Mouse (Mus musculus) lung, embryonic 15.5 days (tissue): ENCODE measurements around the gene Rcn1. TPM values are rescaled to one million over a fixed set of nuclear protein-coding genes. Genes with fewer than 3 reads are reported as not detected.

Experiments
- ATAC-seq: fragments of 200-750 bp; cut with Nextera tagmentation; 2 replicates; pipeline ENCODE4 v1.8.0; 2017; ENCODE audit warnings: moderate number of reproducible peaks, borderline replicate concordance; ENCODE audit not compliant: low FRiP score, low TSS enrichment; ENCODE audit errors: extremely low read depth
- H3K27ac ChIP-seq: fragments of 300-500 bp; sonication (generic); 2 replicates; pipeline ENCODE4 v1.5.1; 2015; ENCODE audit warnings: moderate library complexity, mild to moderate bottlenecking, inconsistent platforms
- H3K27me3 ChIP-seq: fragments of 300-500 bp; sonication (generic); 2 replicates; pipeline ENCODE4 v1.6.1; 2015; ENCODE audit warnings: inconsistent platforms
- H3K36me3 ChIP-seq: fragments of 300-500 bp; sonication (generic); 2 replicates; pipeline ENCODE4 v1.6.1; 2015; ENCODE audit warnings: inconsistent platforms
- H3K4me1 ChIP-seq: fragments of 300-500 bp; sonication (generic); 2 replicates; pipeline ENCODE4 v1.6.1; 2015; ENCODE audit warnings: inconsistent platforms
- H3K4me2 ChIP-seq: fragments of 300-500 bp; sonication (generic); 2 replicates; pipeline ENCODE4 v1.6.1; 2015; ENCODE audit warnings: inconsistent platforms, mild to moderate bottlenecking, moderate library complexity
- H3K4me3 ChIP-seq: fragments of 300-500 bp; sonication (generic); 2 replicates; pipeline ENCODE4 v1.5.1; 2015; ENCODE audit warnings: mild to moderate bottlenecking, inconsistent platforms
- H3K9ac ChIP-seq: fragments of 300-500 bp; sonication (generic); 2 replicates; pipeline ENCODE4 v1.6.1; 2015; ENCODE audit warnings: inconsistent platforms
- H3K9me3 ChIP-seq: fragments of 300-500 bp; sonication (generic); 2 replicates; pipeline ENCODE4 v1.6.1; 2016; ENCODE audit warnings: inconsistent platforms
- WGBS: fragments of 180-500 bp; shearing (Covaris S2); methylation state at CpG from one replicate; pipeline ENCODE4 v1.1.7; 2015; 5-methylcytosine and 5-hydroxymethylcytosine counted together
- polyA plus RNA-seq: library from polyadenylated mRNA; unstranded; fragments of >200 nt; fragmentation: Nextera tagmentation; extraction: Ambion mirVana; gene quantifications from 2 replicates; pipeline ENCODE4 v1.2.1, GENCODE M21; 2015

Gene Rcn1
- polyA plus RNA-seq, 1 experiment from 2014 or later: 156 TPM

GRCm38 (mm10) chr2:105391414-105391784, 7.7 kb downstream of the Rcn1 start:
- Histone ChIP-seq H3K27me3 (no peaks in the 10 kb centered on the region), H3K4me2 (no peak overlapping the region), H3K9ac (no peak overlapping the region), H3K9me3 (no peaks in the 10 kb centered on the region), H3K4me3 (no peak overlapping the region), H3K4me1 (no peaks in the 10 kb centered on the region), H3K36me3 (peaks cover 64% of the 10 kb centered on the region), H3K27ac (no peak overlapping the region)
- 89% methylated on average over 4 of the region's 4 CpGs for WGBS
- ATAC-seq: no peak

- Histone ChIP-seq H3K36me3 (peaks cover 70% of the 10 kb centered on the region), H3K9me3 (no peaks in the 10 kb centered on the region), H3K4me3 (no peak overlapping the region), H3K27me3 (no peaks in the 10 kb centered on the region), H3K4me2 (no peak overlapping the region), H3K9ac (no peak overlapping the region), H3K4me1 (no peaks in the 10 kb centered on the region), H3K27ac (no peak overlapping the region)
- 72% methylated on average over 6 of the region's 6 CpGs for WGBS
- ATAC-seq: no peak
These were observed 8.3 kb downstream of the Rcn1 start for GRCm38 (mm10) chr2:105390653-105391413.

- Histone ChIP-seq H3K9me3 (no peaks in the 10 kb centered on the region), H3K9ac (no peak overlapping the region), H3K4me1 (no peaks in the 10 kb centered on the region), H3K36me3 (peaks cover 68% of the 10 kb centered on the region), H3K4me2 (no peak overlapping the region), H3K27me3 (no peaks in the 10 kb centered on the region), H3K4me3 (no peak overlapping the region), H3K27ac (no peak overlapping the region)
- no peak for ATAC-seq
- 85% methylated on average over 17 of the region's 17 CpGs for WGBS
These were observed 9.9 kb downstream of the Rcn1 start for GRCm38 (mm10) chr2:105389007-105389890.

GRCm38 (mm10) chr2:105386418-105386817, 12.7 kb downstream of the Rcn1 start:
- Histone ChIP-seq H3K27me3 (no peaks in the 10 kb centered on the region), H3K27ac (no peak overlapping the region), H3K9ac (no peak overlapping the region), H3K9me3 (no peaks in the 10 kb centered on the region), H3K4me3 (no peak overlapping the region), H3K4me2 (no peak overlapping the region), H3K36me3 (peaks cover 44% of the 10 kb centered on the region), H3K4me1 (no peaks in the 10 kb centered on the region)
- 80% methylated on average over 4 of the region's 4 CpGs for WGBS
- ATAC-seq: no peak

- peaks cover 31% of the 10 kb centered on the region; the same call in 1 of the 2 replicates for H3K36me3 ChIP-seq
- no peak for ATAC-seq
These were observed 14.1 kb downstream of the Rcn1 start for GRCm38 (mm10) chr2:105384998-105385397.

GRCm38 (mm10) chr2:105383063-105383462, 16.1 kb downstream of the Rcn1 start:
- Histone ChIP-seq H3K27ac (no peak overlapping the region), H3K4me2 (no peak overlapping the region), H3K4me3 (no peak overlapping the region), H3K36me3 (peaks cover 16% of the 10 kb centered on the region; the same call in 1 of the 2 replicates), H3K9ac (no peak overlapping the region), H3K27me3 (no peaks in the 10 kb centered on the region), H3K9me3 (no peaks in the 10 kb centered on the region), H3K4me1 (no peaks in the 10 kb centered on the region)
- ATAC-seq: no peak
- WGBS: 80% methylated on average over 8 of the region's 8 CpGs

More at GRCm38 (mm10) chr2:105384998-105385397, 14.1 kb downstream of the Rcn1 start:
- no peaks in the 10 kb centered on the region for H3K27me3 ChIP-seq
- H3K4me1 ChIP-seq: no peaks in the 10 kb centered on the region
- H3K27ac ChIP-seq: no peak overlapping the region
- 76% methylated on average over 3 of the region's 3 CpGs for WGBS
- no peaks in the 10 kb centered on the region for H3K9me3 ChIP-seq
- H3K4me3 ChIP-seq: no peak overlapping the region
- H3K9ac ChIP-seq: no peak overlapping the region
- H3K4me2 ChIP-seq: no peak overlapping the region

- no peak overlapping the region for H3K4me2 ChIP-seq
- H3K4me3 ChIP-seq: no peak overlapping the region
- H3K9ac ChIP-seq: no peak overlapping the region
- WGBS: 68% methylated on average over 3 of the region's 3 CpGs
- H3K4me1 ChIP-seq: no peaks in the 10 kb centered on the region
- no peak for ATAC-seq
- H3K9me3 ChIP-seq: no peaks in the 10 kb centered on the region
- no peaks in the 10 kb centered on the region for H3K27me3 ChIP-seq
- no peak overlapping the region for H3K27ac ChIP-seq
- 0 out of 2 replicates have a peak, but pooled peaks cover 1% of the 10 kb centered on the region for H3K36me3 ChIP-seq
These were observed 18.3 kb downstream of the Rcn1 start for GRCm38 (mm10) chr2:105380757-105381319.

GRCm38 (mm10) chr2:105379682-105380081, 19.4 kb downstream of the Rcn1 start:
- no peaks in the 10 kb centered on the region for H3K36me3 ChIP-seq
- H3K27me3 ChIP-seq: no peaks in the 10 kb centered on the region
- H3K4me3 ChIP-seq: no peak overlapping the region
- H3K9me3 ChIP-seq: no peaks in the 10 kb centered on the region
- H3K4me2 ChIP-seq: no peak overlapping the region
- H3K9ac ChIP-seq: no peak overlapping the region
- 71% methylated on average over 1 of the region's 1 CpGs for WGBS
- no peak overlapping the region for H3K27ac ChIP-seq
- H3K4me1 ChIP-seq: no peaks in the 10 kb centered on the region
- no peak for ATAC-seq

- Histone ChIP-seq H3K9me3 (no peaks in the 10 kb centered on the region), H3K4me1 (no peaks in the 10 kb centered on the region), H3K27me3 (peaks cover 14% of the 10 kb centered on the region; the same call in 1 of the 2 replicates), H3K9ac (no peak overlapping the region), H3K36me3 (no peaks in the 10 kb centered on the region), H3K4me2 (no peak overlapping the region), H3K27ac (no peak overlapping the region), H3K4me3 (no peak overlapping the region)
- no peak for ATAC-seq
- WGBS: 75% methylated on average over 4 of the region's 4 CpGs
These were observed 23.4 kb downstream of the Rcn1 start for GRCm38 (mm10) chr2:105375705-105376104.

GRCm38 (mm10) chr2:105375261-105375660, 23.9 kb downstream of the Rcn1 start:
- Histone ChIP-seq H3K9ac (no peak overlapping the region), H3K36me3 (no peaks in the 10 kb centered on the region), H3K27ac (no peak overlapping the region), H3K4me1 (no peaks in the 10 kb centered on the region), H3K4me2 (no peak overlapping the region), H3K9me3 (no peaks in the 10 kb centered on the region), H3K27me3 (peaks cover 18% of the 10 kb centered on the region), H3K4me3 (no peak overlapping the region)
- 83% methylated on average over 7 of the region's 7 CpGs for WGBS
- no peak for ATAC-seq

GRCm38 (mm10) chr2:105373658-105374057, 25.5 kb downstream of the Rcn1 start:
- 79% methylated on average over 11 of the region's 11 CpGs for WGBS
- Histone ChIP-seq H3K4me1 (no peaks in the 10 kb centered on the region), H3K9me3 (no peaks in the 10 kb centered on the region), H3K27me3 (peaks cover 24% of the 10 kb centered on the region), H3K27ac (no peak overlapping the region), H3K4me2 (no peak overlapping the region), H3K9ac (no peak overlapping the region), H3K36me3 (no peaks in the 10 kb centered on the region), H3K4me3 (no peak overlapping the region)
- ATAC-seq: no peak

- 79% methylated on average over 5 of the region's 5 CpGs for WGBS
- Histone ChIP-seq H3K27ac (no peak overlapping the region), H3K9me3 (no peaks in the 10 kb centered on the region), H3K36me3 (no peaks in the 10 kb centered on the region), H3K4me3 (no peak overlapping the region), H3K4me2 (no peak overlapping the region), H3K9ac (no peak overlapping the region), H3K4me1 (no peaks in the 10 kb centered on the region), H3K27me3 (peaks cover 27% of the 10 kb centered on the region)
- no peak for ATAC-seq
These were observed 26.4 kb downstream of the Rcn1 start for GRCm38 (mm10) chr2:105372727-105373126.
